Mouse (Mus musculus) embryonic fibroblast, embryonic 13.5 days (primary cell): Measurements from ENCODE around the gene Hs3st4.

Source experiments
- CTCF ChIP-seq: IDR thresholded peaks from 2 replicates; pipeline ENCODE4 v1.5.1; 2011; ENCODE audit warnings: mild to moderate bottlenecking, control low read depth, low read length, moderate library complexity, borderline replicate concordance; ENCODE audit not compliant: insufficient read depth
- POLR2A ChIP-seq: IDR thresholded peaks from 2 replicates; pipeline ENCODE4 v1.6.1; 2011; ENCODE audit warnings: low read depth, mild to moderate bottlenecking, control low read depth, low read length, moderate library complexity

- TF ChIP-seq CTCF, result no peak
- TF ChIP-seq POLR2A, result no peak
These were observed 307.2 kb downstream of the Hs3st4 start for GRCm38 (mm10) chr7:124289873-124290272.
